Mouse (Mus musculus) CH12.LX (cell line): ENCODE measurements at regions not wholly inside any gene's neighbourhood (a gene's known extent, or its start where the extent isn't known, plus 50 kb on each side); places are given as distances from the start of the nearest gene placed in this dataset.

ENCODE experiments used
- E2F4 ChIP-seq: IDR thresholded peaks from 2 replicates; pipeline ENCODE4 v1.6.1; 2011; ENCODE audit warnings: low read depth, low read length, improper control_type of control experiment; ENCODE audit not compliant: insufficient replicate concordance
- EP300 ChIP-seq: IDR thresholded peaks from 2 replicates; pipeline ENCODE4 v1.6.1; 2011; ENCODE audit warnings: low read length, improper control_type of control experiment
- NELFE ChIP-seq: IDR thresholded peaks from 2 replicates; pipeline ENCODE4 v1.6.1; 2011; ENCODE audit warnings: low read depth, low read length, improper control_type of control experiment
- POLR2AphosphoS2 ChIP-seq: IDR thresholded peaks from 2 replicates; pipeline ENCODE4 v1.6.1; 2011; ENCODE audit warnings: low read depth, low read length, improper control_type of control experiment
- TCF12 ChIP-seq: IDR thresholded peaks from 2 replicates; pipeline ENCODE4 v1.6.1; 2014; ENCODE audit warnings: low read depth, mild to moderate bottlenecking, inconsistent platforms, low read length, improper control_type of control experiment

- TF ChIP-seq EP300 (no peak), POLR2AphosphoS2 (no peak), NELFE (no peak), E2F4 (no peak), TCF12 (no peak)
Measured at GRCm38 (mm10) chr2:172782686-172783085, 157.4 kb downstream of the Bmp7 start.
